Mouse (Mus musculus) stomach, embryonic 16.5 days (tissue): Measurements from ENCODE around the gene Tmem41b. TPM values are rescaled to one million over a fixed set of nuclear protein-coding genes. Genes with fewer than 3 reads are reported as not detected.
"Not testable (repeated sequence)": the region's sequence is repeated elsewhere in the genome, so short reads cannot be mapped to it uniquely, and the experiment has no call there.

Experiments used
- ATAC-seq: fragments of 200-750 bp; cut with Nextera tagmentation; 2 replicates; pipeline ENCODE4 v1.8.0; 2017; ENCODE audit warnings: moderate number of reproducible peaks, moderate TSS enrichment; ENCODE audit not compliant: insufficient read depth, low FRiP score
- H3K27ac ChIP-seq: fragments of 300-500 bp; sonication (generic); 2 replicates; pipeline ENCODE4 v1.5.1; 2014; ENCODE audit warnings: low read length
- H3K27me3 ChIP-seq: fragments of 300-500 bp; sonication (generic); 2 replicates; pipeline ENCODE4 v1.6.1; 2014; ENCODE audit warnings: low read length, control low read depth, mixed read lengths; ENCODE audit not compliant: control insufficient read depth, insufficient read depth
- H3K36me3 ChIP-seq: fragments of 300-500 bp; sonication (generic); 2 replicates; pipeline ENCODE4 v1.6.1; 2014; ENCODE audit warnings: low read length; ENCODE audit not compliant: control insufficient read depth, insufficient read depth
- H3K4me1 ChIP-seq: fragments of 300-500 bp; sonication (generic); 2 replicates; pipeline ENCODE4 v1.6.1; 2014; ENCODE audit warnings: low read length, control low read depth, mixed read lengths; ENCODE audit not compliant: control insufficient read depth, insufficient read depth
- H3K4me2 ChIP-seq: fragments of 300-500 bp; sonication (generic); 2 replicates; pipeline ENCODE4 v1.6.1; 2014; ENCODE audit warnings: low read depth, low read length, mixed read lengths
- H3K4me3 ChIP-seq: fragments of 300-500 bp; sonication (generic); replicated peaks from 2 replicates; pipeline ENCODE4 v1.5.1; 2014; ENCODE audit warnings: mild to moderate bottlenecking, low read length
- H3K9ac ChIP-seq: fragments of 300-500 bp; sonication (generic); 2 replicates; pipeline ENCODE4 v1.6.1; 2014; ENCODE audit warnings: low read length
- H3K9me3 ChIP-seq: fragments of 300-500 bp; sonication (generic); replicated peaks from 2 replicates; pipeline ENCODE4 v1.6.1; 2016; ENCODE audit warnings: low read length, control low read depth; ENCODE audit not compliant: control insufficient read depth
- WGBS: fragments of 180-500 bp; shearing (Covaris S2); extraction: QIAGEN DNeasy Blood & Tissue Kit; methylation state at CpG from one replicate; pipeline ENCODE4 v1.1.7; 2014; 5-methylcytosine and 5-hydroxymethylcytosine counted together
- polyA plus RNA-seq: library from polyadenylated mRNA; unstranded; fragments of >200 nt; fragmentation: Nextera tagmentation; extraction: Ambion mirVana; gene quantifications from 2 replicates; pipeline ENCODE4 v1.2.1, GENCODE M21; 2015

Gene Tmem41b
- polyA plus RNA-seq: 67.5 and 73.8 TPM in 2 replicates

DNA sequence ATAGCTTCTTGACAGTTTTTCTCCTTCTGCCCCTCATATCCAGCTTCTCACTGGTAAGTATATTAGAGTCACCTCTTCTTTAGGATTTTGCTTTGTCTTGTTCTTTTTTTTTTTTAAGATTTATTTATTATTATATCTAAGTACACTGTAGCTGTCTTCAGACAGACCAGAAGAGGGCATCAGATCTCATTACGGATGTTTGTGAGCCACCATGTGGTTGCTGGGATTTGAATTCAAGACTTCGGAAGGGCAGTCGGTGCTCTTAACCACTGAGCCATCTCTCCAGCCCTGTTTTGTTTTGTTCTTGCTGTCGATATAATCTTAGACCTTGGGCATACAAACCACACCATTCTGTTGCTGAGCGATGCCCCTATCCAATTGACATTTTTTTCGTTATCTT lies at the start of gene Tmem41b:
Gene Tmem41b, minus strand, starts transcription at position 155 of the 400 bp plus-strand sequence.
- peak within 1 kb of the TSS; percentile 88 for H3K4me2 ChIP-seq
- not testable (repeated sequence) for ATAC-seq

DNA sequence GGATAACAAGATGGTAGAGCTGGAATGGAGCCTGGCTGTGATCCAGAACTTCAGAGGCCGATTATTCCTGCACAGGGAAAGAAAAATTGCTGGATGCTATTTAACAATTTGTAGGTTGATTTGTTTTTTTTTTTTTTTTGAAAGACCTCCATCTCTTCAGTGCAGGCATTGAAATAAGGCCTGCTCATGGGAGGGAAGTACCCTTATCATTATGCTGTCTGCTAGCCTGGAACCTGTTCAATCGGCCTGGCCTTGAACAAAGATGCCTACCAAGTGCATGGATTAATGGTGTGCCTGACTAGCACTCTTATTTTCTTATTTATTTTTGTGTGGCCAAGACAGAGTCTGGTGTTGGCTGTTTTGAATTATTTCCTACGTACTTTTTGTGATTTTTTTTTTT lies 43.6 kb upstream of the Tmem41b start:
- 76% methylated on average over 3 of the region's 3 CpGs for WGBS
- H3K4me1 ChIP-seq: no peaks in the 10 kb centered on the region
- peaks cover 18% of the 10 kb centered on the region; the same call in 1 of the 2 replicates for H3K36me3 ChIP-seq
- H3K4me2 ChIP-seq: no peak overlapping the region
- H3K27ac ChIP-seq: no peak overlapping the region
- no peak overlapping the region for H3K9ac ChIP-seq
- no peaks in the 10 kb centered on the region for H3K9me3 ChIP-seq
- ATAC-seq: no peak
- H3K4me3 ChIP-seq: no peak overlapping the region
- no peaks in the 10 kb centered on the region for H3K27me3 ChIP-seq

More for the DNA sequence above, at the start of gene Tmem41b:
- peak within 1 kb of the TSS; percentile 85 for H3K9ac ChIP-seq
- H3K9me3 ChIP-seq, H3K36me3 ChIP-seq, H3K27me3 ChIP-seq, H3K4me1 ChIP-seq: not testable (repeated sequence)
- peak within 1 kb of the TSS; percentile 87 for H3K27ac ChIP-seq
- H3K4me3 ChIP-seq: peak within 1 kb of the TSS; percentile 68
- WGBS: 30% methylated on average over 6 of the region's 6 CpGs

DNA sequence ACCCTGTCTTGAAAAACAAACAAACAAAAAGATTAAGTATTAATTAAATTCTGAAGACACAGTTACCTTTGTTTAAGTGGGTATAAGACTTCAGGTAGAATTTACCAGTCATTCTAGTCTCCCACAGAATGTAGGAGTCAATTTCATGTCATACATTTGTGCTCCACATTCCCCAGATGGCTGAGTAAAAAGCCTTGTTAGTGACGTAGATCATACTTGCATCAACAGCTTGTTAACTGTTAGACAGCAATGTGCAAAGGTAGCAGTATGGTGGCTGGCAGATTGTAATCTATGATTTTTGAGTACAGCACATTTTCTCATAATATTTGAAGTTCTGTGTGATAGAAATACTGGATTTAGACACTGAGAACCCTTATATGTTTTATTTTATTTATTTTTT lies 42.1 kb upstream of the Tmem41b start:
- Histone ChIP-seq H3K4me3 (no peak overlapping the region), H3K9me3 (no peaks in the 10 kb centered on the region), H3K9ac (no peak overlapping the region), H3K27me3 (no peaks in the 10 kb centered on the region), H3K36me3 (peaks cover 18% of the 10 kb centered on the region; the same call in 1 of the 2 replicates), H3K4me1 (no peaks in the 10 kb centered on the region), H3K4me2 (no peak overlapping the region), H3K27ac (no peak overlapping the region)
- 74% methylated on average over 1 of the region's 1 CpGs for WGBS
- no peak for ATAC-seq

DNA sequence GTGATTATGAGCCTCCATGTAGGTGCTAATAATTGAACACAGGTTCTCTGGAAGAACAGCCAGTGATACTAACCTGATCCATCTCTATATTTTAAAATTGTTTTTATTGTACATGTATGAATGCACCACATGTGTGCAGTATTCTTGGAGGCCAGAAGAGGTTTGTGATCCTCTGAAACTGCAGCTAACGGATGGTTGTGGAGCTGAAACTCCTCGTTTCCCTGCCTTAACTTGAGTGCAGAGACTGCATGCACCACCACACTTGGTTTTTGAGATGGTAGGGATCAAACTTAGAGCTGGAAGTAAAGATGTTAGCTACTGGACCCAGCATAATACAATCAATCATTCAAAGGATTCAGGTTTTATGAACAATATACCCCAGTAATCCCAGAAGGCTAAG lies 39.9 kb upstream of the Tmem41b start:
- no peak overlapping the region for H3K9ac ChIP-seq
- no peak overlapping the region for H3K27ac ChIP-seq
- WGBS: 70% methylated on average over 2 of the region's 2 CpGs
- H3K36me3 ChIP-seq: peaks cover 13% of the 10 kb centered on the region; the same call in 1 of the 2 replicates
- H3K4me1 ChIP-seq: no peaks in the 10 kb centered on the region
- no peak for ATAC-seq
- no peak overlapping the region for H3K4me2 ChIP-seq
- no peaks in the 10 kb centered on the region for H3K27me3 ChIP-seq
- H3K4me3 ChIP-seq: no peak overlapping the region
- no peaks in the 10 kb centered on the region for H3K9me3 ChIP-seq

DNA sequence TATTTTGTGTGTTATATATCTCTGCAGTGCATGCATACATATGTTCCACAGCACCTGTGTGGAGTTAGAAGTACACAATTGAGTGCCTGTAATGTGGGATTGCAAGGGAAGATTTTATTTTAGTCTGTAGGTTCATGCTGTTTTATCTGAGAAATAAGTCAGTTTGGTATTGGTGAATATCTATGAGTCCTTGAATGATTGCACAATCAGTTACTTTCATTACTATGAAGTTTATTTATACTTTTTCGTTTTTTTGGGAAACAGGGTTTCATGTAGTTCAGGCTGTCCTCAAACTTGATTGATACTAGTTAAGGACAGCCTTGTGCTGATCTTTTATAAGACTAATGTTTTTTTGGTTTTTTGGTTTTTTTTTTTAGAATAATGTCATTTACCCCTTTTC lies 36.8 kb upstream of the Tmem41b start:
- H3K9ac ChIP-seq: no peak overlapping the region
- H3K4me1 ChIP-seq: peaks cover 2% of the 10 kb centered on the region
- H3K9me3 ChIP-seq: no peaks in the 10 kb centered on the region
- H3K27me3 ChIP-seq: no peaks in the 10 kb centered on the region
- H3K36me3 ChIP-seq: no peaks in the 10 kb centered on the region
- WGBS: 86% methylated on average over 1 of the region's 1 CpGs
- no peak overlapping the region for H3K4me2 ChIP-seq
- H3K4me3 ChIP-seq: no peak overlapping the region
- H3K27ac ChIP-seq: no peak overlapping the region
- ATAC-seq: no peak

DNA sequence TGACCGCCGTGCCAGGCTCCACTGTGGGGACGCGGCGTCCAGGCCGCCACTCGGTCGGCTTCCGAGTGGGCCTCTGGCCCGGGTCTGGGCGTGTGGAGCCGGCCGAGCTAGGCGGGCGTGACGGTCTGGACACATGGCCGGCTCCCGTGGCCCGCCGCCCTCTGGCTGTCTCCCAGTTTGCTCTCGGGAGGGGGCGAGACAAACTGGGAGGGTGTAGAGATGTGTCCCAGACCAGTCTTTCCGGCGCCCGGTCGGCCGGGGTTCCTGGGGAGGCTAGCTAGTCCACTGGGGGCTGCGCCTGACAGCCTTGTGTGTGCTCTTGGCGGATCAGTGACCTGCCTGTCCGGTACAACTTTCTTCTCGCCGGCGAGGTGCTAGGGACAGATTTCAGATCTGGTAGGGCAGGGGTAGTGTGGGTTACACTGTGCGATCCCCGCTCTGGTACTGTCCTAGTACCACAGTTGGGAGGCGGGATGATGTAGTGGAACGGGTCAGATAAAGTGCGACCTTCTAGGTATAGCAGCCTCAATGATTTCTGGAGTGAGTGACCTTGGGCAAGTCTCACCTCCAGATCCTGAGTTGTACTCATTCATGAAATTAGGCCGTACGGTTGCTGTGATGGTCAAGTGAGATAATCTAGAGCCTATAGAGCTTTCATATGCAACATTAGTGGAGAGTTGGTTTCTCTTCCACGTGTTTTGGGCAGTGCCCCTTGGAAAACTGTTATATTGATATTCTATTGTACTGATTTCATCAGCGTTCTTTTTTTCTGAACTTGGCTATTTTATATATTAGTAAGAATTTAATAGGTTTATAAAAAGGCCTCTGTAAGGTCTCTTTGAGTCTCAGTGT lies 32.1 kb upstream of the Tmem41b start:
- H3K4me1 ChIP-seq: peaks cover 2% of the 10 kb centered on the region
- H3K4me3 ChIP-seq: peak overlapping the region; percentile 78
- no peaks in the 10 kb centered on the region for H3K36me3 ChIP-seq
- H3K9me3 ChIP-seq: no peaks in the 10 kb centered on the region
- H3K27ac ChIP-seq: peak overlapping the region; percentile 82
- peak overlapping the region; percentile 86 for H3K4me2 ChIP-seq
- WGBS: under 1% methylated on average over 42 of the region's 42 CpGs
- peak overlapping the region; percentile 97 for H3K9ac ChIP-seq
- ATAC-seq: peak; percentile 79
- H3K27me3 ChIP-seq: no peaks in the 10 kb centered on the region

DNA sequence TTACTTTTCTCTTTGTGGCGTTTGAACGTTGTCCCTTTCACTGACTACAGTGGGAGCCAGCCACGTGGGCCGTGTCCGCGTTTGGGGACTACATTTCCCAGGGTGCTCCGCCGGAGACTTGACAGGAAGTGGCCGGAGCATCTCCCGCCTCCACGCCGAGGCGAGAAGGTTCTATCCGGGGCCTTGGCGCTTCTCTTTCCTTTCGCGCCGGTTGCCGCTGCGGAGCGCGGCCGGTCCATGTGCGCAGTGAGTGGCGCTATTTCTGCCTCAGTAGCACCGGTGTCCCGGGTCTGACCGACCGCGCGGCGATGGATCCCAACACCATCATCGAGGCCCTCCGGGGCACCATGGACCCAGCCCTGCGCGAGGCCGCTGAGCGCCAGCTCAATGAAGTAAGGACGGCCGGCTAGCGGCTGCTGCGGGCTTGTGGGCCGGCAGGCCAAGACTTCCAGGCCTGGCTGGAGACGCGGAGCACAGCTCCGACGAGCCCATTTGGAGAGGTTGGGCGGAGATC lies 31.4 kb upstream of the Tmem41b start, which contains the start of gene Ipo7:
Gene Ipo7, plus strand, starts transcription at position 158 of the 514 bp plus-strand sequence.
- H3K9me3 ChIP-seq: no peaks in the 10 kb centered on the region
- peak within 1 kb of the TSS; percentile 82 for H3K27ac ChIP-seq
- WGBS: under 1% methylated on average over 48 of the region's 48 CpGs
- H3K27me3 ChIP-seq: no peaks in the 10 kb centered on the region
- H3K36me3 ChIP-seq: no peaks in the 10 kb centered on the region
- H3K4me1 ChIP-seq: peaks cover 2% of the 10 kb centered on the region
- peak within 1 kb of the TSS; percentile 78 for H3K4me3 ChIP-seq
- peak within 1 kb of the TSS; percentile 86 for H3K4me2 ChIP-seq
- peak; percentile 98 for ATAC-seq
- H3K9ac ChIP-seq: peak within 1 kb of the TSS; percentile 97

DNA sequence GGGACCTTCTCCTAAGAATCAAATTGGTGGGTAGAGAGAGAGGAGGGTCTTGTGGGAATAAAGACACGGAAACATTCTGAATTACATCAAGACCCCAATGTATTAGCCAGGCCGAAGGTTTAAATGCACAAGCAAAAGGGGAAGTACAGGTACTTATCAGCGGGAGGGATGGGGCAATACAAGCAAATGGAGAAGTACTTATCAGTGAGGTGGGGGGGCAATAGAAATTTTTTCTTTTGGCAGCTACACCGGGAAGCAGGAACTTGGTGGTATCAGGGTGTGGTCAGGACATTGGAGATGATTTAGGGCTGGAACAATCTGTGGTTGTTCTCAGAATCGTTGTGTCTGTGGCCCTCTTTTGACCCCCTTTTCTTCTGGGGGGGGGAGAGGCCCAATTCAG lies 27.5 kb upstream of the Tmem41b start:
- H3K9ac ChIP-seq: no peak overlapping the region
- ATAC-seq: no peak
- H3K4me2 ChIP-seq: no peak overlapping the region
- H3K27ac ChIP-seq: no peak overlapping the region
- 73% methylated on average over 5 of the region's 5 CpGs for WGBS
- no peaks in the 10 kb centered on the region for H3K27me3 ChIP-seq
- no peaks in the 10 kb centered on the region for H3K9me3 ChIP-seq
- no peak overlapping the region for H3K4me3 ChIP-seq
- no peaks in the 10 kb centered on the region for H3K36me3 ChIP-seq
- no peaks in the 10 kb centered on the region for H3K4me1 ChIP-seq

DNA sequence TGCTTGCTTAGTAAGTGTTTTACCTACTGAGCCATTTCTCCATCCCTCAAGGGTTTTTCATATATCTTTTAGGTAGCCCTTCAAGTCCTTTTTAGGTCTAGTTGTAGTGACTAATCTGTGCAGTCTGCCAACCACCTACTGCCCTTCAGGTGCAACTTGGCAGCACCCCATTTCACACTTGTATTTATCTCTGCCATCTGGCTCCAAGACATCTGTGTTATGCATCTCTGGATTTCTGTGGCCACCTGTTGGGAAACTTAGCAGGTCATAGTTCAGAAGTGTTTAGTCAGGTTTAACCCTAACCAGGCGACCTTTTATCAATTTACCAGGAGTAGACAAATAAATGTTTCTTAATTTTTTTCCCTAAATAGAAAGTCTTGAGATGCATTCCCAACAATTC lies 24.7 kb upstream of the Tmem41b start:
- no peaks in the 10 kb centered on the region for H3K9me3 ChIP-seq
- no peak overlapping the region for H3K4me2 ChIP-seq
- H3K4me3 ChIP-seq: no peak overlapping the region
- no peaks in the 10 kb centered on the region for H3K27me3 ChIP-seq
- H3K9ac ChIP-seq: no peak overlapping the region
- H3K36me3 ChIP-seq: no peaks in the 10 kb centered on the region
- ATAC-seq: no peak
- H3K4me1 ChIP-seq: no peaks in the 10 kb centered on the region
- H3K27ac ChIP-seq: no peak overlapping the region
- 65% methylated on average over 1 of the region's 1 CpGs for WGBS
